Mouse (Mus musculus) adrenal gland, postnatal 25 days (tissue): ENCODE data around the gene Ncoa7. TPM values are rescaled to one million over a fixed set of nuclear protein-coding genes. Genes with fewer than 3 reads are reported as not detected.

ENCODE experiments used
- DNase-seq: peaks from one replicate; pipeline ENCODE4 v3.0.0; 2021; ENCODE audit warnings: mixed read lengths
- long read RNA-seq: library from polyadenylated mRNA; stranded (forward); transcript quantifications from one replicate; pipeline ENCODE4 v2.0.0, GENCODE M21; 2021
- total RNA-seq: library from RNA; stranded (reverse); gene quantifications from 2 replicates; pipeline ENCODE4 v1.2.3, GENCODE M21; 2021

Ncoa7 gene
- total RNA-seq: 32.9 and 42.0 TPM in 2 replicates
- long read RNA-seq, full-length matches to known transcripts: 7 of 11 reads
- long read RNA-seq, partial matches to known transcripts: 3 of 11 reads
- long read RNA-seq, other reads (novel, unspliced or antisense): 1 of 11 reads

GRCm38 (mm10) chr10:30802681-30803586, at the start of gene Ncoa7:
Gene Ncoa7 (minus strand): TSS chr10:30803326.
- peak; percentile 82 for DNase-seq

GRCm38 (mm10) chr10:30845101-30845825, 42.1 kb upstream of the Ncoa7 start:
- DNase-seq: no peak

GRCm38 (mm10) chr10:30844191-30845010, 41.3 kb upstream of the Ncoa7 start:
- no peak for DNase-seq

- DNase-seq: no peak
Observed at GRCm38 (mm10) chr10:30843438-30844190, 40.5 kb upstream of the Ncoa7 start.

- DNase-seq: peak; percentile 99
Observed at GRCm38 (mm10) chr10:30842643-30843437, 39.7 kb upstream of the Ncoa7 start, which contains the start of gene Hey2. Gene Hey2 (minus strand): TSS chr10:30842801.

GRCm38 (mm10) chr10:30842228-30842627, 39.1 kb upstream of the Ncoa7 start:
- no peak for DNase-seq

GRCm38 (mm10) chr10:30840824-30841223, 37.7 kb upstream of the Ncoa7 start:
- no peak for DNase-seq

GRCm38 (mm10) chr10:30838188-30838587, 35.1 kb upstream of the Ncoa7 start:
- DNase-seq: no peak

- no peak for DNase-seq
Observed at GRCm38 (mm10) chr10:30825049-30825448, 21.9 kb upstream of the Ncoa7 start.

- peak; percentile 59 for DNase-seq
Observed at GRCm38 (mm10) chr10:30810967-30811293, 7.8 kb upstream of the Ncoa7 start.

GRCm38 (mm10) chr10:30810247-30810966, 7.3 kb upstream of the Ncoa7 start:
- no peak for DNase-seq

GRCm38 (mm10) chr10:30803587-30804253, 594 bp upstream of the Ncoa7 start:
- DNase-seq: no peak

GRCm38 (mm10) chr10:30802033-30802432, 1.1 kb downstream of the Ncoa7 start:
- DNase-seq: no peak

- DNase-seq: no peak
Observed at GRCm38 (mm10) chr10:30799713-30800450, 3.2 kb downstream of the Ncoa7 start.

- no peak for DNase-seq
Observed at GRCm38 (mm10) chr10:30796469-30797261, 6.5 kb downstream of the Ncoa7 start.

- no peak for DNase-seq
Observed at GRCm38 (mm10) chr10:30791016-30791415, 12.1 kb downstream of the Ncoa7 start.

- no peak for DNase-seq
Observed at GRCm38 (mm10) chr10:30789521-30789920, 13.6 kb downstream of the Ncoa7 start.

GRCm38 (mm10) chr10:30788340-30788721, 14.8 kb downstream of the Ncoa7 start:
- DNase-seq: no peak
